Mouse (Mus musculus): ENCODE data around the gene Pank2.
A peak's percentile ranks its signal among the peaks of the same experiment; 100 is the strongest.

GRCm38 (mm10) chr2:131286276-131286675 is 24.0 kb downstream of the Pank2 start:
- TF ChIP-seq CTCF (IDR thresholded peaks at IDR 0.05) (peak; percentile 60), POLR2A (IDR thresholded peaks at IDR 0.05; ENCODE audit: insufficient read depth, low read depth, low read length) (no peak), EP300 (IDR thresholded peaks at IDR 0.05; ENCODE audit: insufficient read depth, low read depth, low read length) (no peak)

All from heart, adult 2 months (tissue).